In genomic region chr8:92302694-92303093, GRCm38 (mm10) we compare ENCODE assay signal across 25 mouse cellular contexts. TPM values are rescaled to one million over a fixed set of nuclear protein-coding genes. Genes with fewer than 3 reads are reported as not detected.
"Had no signal": no experiment of that assay in that cellular context is flagged by ENCODE, and none has a peak within 500 bp of the region (broad histone marks: within the 10 kb centered on the region; RNA-seq: fewer than 3 reads in every experiment).

No protein-coding gene starts in this region.

- H3K36me3 ChIP-seq: kidney, embryonic 15.5 days; limb, embryonic 12.5 days; limb, embryonic 15.5 days; lung, embryonic 15.5 days; neural tube, embryonic 12.5 days; neural tube, embryonic 15.5 days; stomach, embryonic 15.5 days had no signal

- H3K4me2 ChIP-seq: kidney, embryonic 15.5 days; limb, embryonic 12.5 days; limb, embryonic 15.5 days; liver, embryonic 11.5 days; lung, embryonic 15.5 days; midbrain, embryonic 11.5 days; neural tube, embryonic 12.5 days; neural tube, embryonic 15.5 days; stomach, embryonic 15.5 days had no signal

- H3K27ac ChIP-seq: kidney, embryonic 15.5 days; limb, embryonic 12.5 days; limb, embryonic 15.5 days; liver, embryonic 14.5 days; lung, embryonic 15.5 days; neural tube, embryonic 12.5 days; neural tube, embryonic 15.5 days; stomach, embryonic 15.5 days had no signal

- ATAC-seq: liver, postnatal 0 days had no signal

- H3K4me1 ChIP-seq: kidney, embryonic 15.5 days; limb, embryonic 12.5 days; limb, embryonic 15.5 days; lung, embryonic 15.5 days; megakaryocyte, embryonic 14.5 days; neural tube, embryonic 12.5 days; neural tube, embryonic 15.5 days; stomach, embryonic 15.5 days had no signal

- DNase-seq: kidney, adult 11 months; kidney, adult 8-10 months; kidney, postnatal 10 days; kidney, postnatal 36 days; left cerebral cortex, postnatal 4 days; liver, postnatal 0 days; lung, postnatal 10 days; midbrain, embryonic 14.5 days; right cerebral cortex, adult 18-20 months; right cerebral cortex, postnatal 14 days; right cerebral cortex, postnatal 4 days; spleen, adult 18-20 months; thymus, postnatal 36 days had no signal

- H3K27me3 ChIP-seq: limb, embryonic 15.5 days; megakaryocyte, embryonic 14.5 days; neural tube, embryonic 12.5 days; neural tube, embryonic 15.5 days; stomach, embryonic 15.5 days had no signal

- H3K9ac ChIP-seq: kidney, embryonic 15.5 days; limb, embryonic 12.5 days; limb, embryonic 15.5 days; liver, embryonic 14.5 days; liver, postnatal 0 days; lung, embryonic 15.5 days; neural tube, embryonic 12.5 days; neural tube, embryonic 15.5 days; stomach, embryonic 15.5 days had no signal

- H3K9me3 ChIP-seq: kidney, embryonic 15.5 days; limb, embryonic 15.5 days; lung, embryonic 15.5 days; megakaryocyte, embryonic 14.5 days; stomach, embryonic 15.5 days had no signal

- H3K4me3 ChIP-seq: kidney, embryonic 15.5 days; limb, embryonic 12.5 days; limb, embryonic 15.5 days; lung, embryonic 15.5 days; megakaryocyte, embryonic 14.5 days; neural tube, embryonic 12.5 days; neural tube, embryonic 15.5 days; stomach, embryonic 15.5 days had no signal

RNA-seq across cellular contexts. Expression of gene Irx5, which starts 54.7 kb away (rescaled TPM):
- total RNA-seq: left cerebral cortex, postnatal 14 days; left cerebral cortex, postnatal 4 days had no signal
- polyA plus RNA-seq: liver, postnatal 0 days had no signal
